Mouse (Mus musculus): ENCODE measurements around the gene Mrrf. TPM values are rescaled to one million over a fixed set of nuclear protein-coding genes. Genes with fewer than 3 reads are reported as not detected.

Mrrf gene
- 10.2 to 17.6 TPM (median 12.3 TPM) in 4 replicates for total RNA-seq (2023; ENCODE audit: inconsistent age)

DNA sequence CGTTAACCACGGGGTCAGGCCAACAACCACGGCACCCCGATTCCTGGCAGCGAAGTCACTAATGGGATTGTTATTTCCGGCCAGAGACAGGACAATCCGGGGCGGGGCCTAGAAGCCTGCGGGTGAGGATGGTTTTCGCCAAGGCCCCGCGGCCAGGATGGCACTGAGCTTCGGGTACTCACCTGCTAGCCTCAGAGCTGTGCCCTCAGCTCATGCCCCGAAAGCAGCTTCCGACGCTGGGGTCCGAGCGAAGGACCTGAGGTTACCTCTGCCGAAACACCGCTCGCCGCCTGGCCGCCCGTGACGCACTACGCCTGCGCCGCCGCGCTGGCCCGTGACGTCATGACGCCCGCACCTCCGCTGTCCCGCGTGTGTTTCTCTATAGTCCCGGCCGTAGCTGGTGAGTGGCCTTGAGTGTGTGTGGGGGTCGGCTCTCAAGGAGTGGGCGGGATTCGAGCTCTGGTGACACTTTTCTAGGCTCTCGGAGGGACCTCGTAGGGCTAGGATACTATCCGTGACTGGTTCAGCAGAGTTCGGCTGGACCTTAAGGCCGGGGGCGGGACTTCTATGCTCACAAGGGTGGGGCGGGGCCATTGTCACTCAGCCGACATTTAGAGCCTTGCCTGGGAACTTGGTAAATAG lies at the start of gene Mrrf, which contains the start of gene Rbm18:
TSS of gene Mrrf (plus strand) at position 90 of the 642 bp plus-strand sequence.
TSS of gene Rbm18 (minus strand) at position 474 of the 642 bp plus-strand sequence.

DNA sequence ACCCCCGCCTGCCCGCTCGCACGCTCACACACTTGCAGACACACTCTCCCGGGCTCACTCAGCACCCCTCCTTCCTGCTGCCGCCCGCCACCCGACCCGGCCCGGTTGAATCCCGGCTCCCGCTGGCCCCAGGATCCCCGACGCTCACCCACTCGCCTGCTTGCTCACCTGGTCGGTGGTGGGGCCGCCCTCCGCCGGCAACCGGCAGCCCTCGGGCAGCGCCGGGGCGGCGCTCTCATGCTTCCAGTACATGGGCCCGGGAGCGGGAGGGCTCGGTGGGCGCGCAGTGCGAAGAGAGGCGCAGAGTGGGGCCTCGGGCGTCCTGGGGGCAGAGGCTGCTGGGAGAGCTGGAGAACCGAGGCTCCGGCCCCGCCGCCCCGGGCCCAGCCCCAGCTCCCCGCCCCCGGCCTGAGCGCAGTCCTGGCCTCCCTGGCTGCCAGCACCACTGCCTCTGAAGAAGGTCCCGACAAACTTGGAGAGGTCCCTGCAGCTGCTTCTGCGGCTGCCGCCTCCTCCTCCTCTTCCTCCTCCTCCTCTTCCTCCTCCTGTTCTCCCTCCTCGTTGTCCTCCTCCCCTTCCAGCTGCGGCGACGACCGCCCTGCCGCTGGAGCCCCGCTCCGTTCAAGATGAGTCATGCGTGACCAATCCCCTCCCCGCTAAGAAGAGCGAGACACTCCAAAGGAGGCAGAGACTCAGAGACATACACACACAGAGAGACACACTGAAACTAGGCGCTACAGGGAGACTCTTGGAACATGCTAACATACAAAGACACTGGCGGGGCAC lies 31.0 kb upstream of the Mrrf start, which contains the start of gene Lhx6:
TSS of gene Lhx6 (minus strand) at position 453 of the 786 bp plus-strand sequence.

DNA sequence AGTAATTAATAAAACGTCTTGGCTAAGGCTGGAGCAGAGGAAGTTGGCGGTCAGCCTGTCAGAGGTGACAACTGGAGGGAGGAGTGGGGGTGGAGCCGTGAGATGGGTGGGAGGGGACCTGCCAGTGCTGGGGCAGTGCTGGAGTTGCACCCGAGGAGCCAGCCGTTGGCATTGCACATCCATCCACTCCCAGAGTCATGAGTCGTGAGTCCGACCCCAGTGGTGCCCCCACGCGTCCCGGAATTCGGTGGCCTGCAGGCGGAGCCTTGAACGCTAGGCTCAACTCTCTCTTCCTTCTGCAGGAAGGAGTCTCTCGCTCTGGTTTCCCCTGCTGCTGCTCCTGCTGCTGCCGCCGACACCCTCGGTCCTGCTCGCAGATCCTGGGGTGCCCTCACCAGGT lies 94.2 kb downstream of the Mrrf start, which contains the start of gene Ptgs1:
TSS of gene Ptgs1 (plus strand) at position 61 of the 400 bp plus-strand sequence.

Other genes starting within 250 kb of the Mrrf start
- 0.74 to 1.2 TPM (median 0.87 TPM) in 4 replicates for gene Ttll11, start 156.5 kb upstream of the Mrrf start, total RNA-seq (2023; ENCODE audit: inconsistent age)
- gene Ndufa8, start 87.0 kb upstream of the Mrrf start, total RNA-seq (2023; ENCODE audit: inconsistent age), result 37.1 to 47.7 TPM (median 47.1 TPM) in 4 replicates
- gene Morn5, start 86.9 kb upstream of the Mrrf start, total RNA-seq (2023; ENCODE audit: inconsistent age), result not detected in 4 replicates
- gene Lhx6, start 31.0 kb upstream of the Mrrf start, total RNA-seq (2023; ENCODE audit: inconsistent age), result not detected in 4 replicates
- 40.7 to 45.0 TPM (median 42.9 TPM) in 4 replicates for gene Rbm18, start 384 bp downstream of the Mrrf start, total RNA-seq (2023; ENCODE audit: inconsistent age)
- 0.80 to 2.4 TPM (median 2.1 TPM) in 4 replicates for gene Ptgs1, start 94.0 kb downstream of the Mrrf start, total RNA-seq (2023; ENCODE audit: inconsistent age)
- gene Olfr338, start 237.1 kb downstream of the Mrrf start, total RNA-seq (2023; ENCODE audit: inconsistent age), result not detected in 4 replicates

All from B cell, adult (primary cell).